Mouse (Mus musculus): Measurements from ENCODE around the gene Zswim8.

GRCm38 (mm10) chr14:20681742-20682141 lies 25.6 kb upstream of the Zswim8 start:
- TF ChIP-seq CTCF (IDR thresholded peaks at IDR 0.05; ENCODE audit: low read depth, low read length) (no peak), POLR2A (IDR thresholded peaks at IDR 0.05; ENCODE audit: insufficient read depth, low read length) (no peak), EP300 (IDR thresholded peaks at IDR 0.05; ENCODE audit: insufficient read depth, low read depth, low read length) (no peak)
